Mouse (Mus musculus): ENCODE data around the gene Rac2.
A peak's percentile ranks its signal among the peaks of the same experiment; 100 is the strongest.

Rac2 gene

DNA sequence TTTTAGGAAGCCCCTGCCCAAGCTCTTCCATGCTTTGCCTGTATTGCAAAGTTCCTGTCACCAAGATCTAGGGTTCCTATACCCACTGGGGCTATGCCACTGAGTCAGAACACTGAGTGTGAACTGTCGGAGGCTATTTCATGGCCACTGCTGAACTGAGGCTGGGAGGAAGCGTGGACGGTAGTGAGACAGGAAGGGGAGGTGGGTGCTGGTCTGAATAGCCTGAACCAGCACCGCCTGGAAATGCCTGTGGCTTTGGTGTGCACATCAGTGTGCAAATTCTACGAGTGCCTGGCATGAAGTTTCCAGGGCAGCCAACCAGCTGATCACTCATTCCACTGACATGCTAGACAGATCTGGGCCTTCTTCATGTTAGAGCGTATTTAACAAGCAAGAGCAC, 50.7 kb downstream of the Rac2 start:
- DNase-seq (ENCODE audit: low spot score) = no peak

GRCm38 (mm10) chr15:78521331-78521730, 51.3 kb downstream of the Rac2 start:
- no peak for DNase-seq (ENCODE audit: low spot score)

GRCm38 (mm10) chr15:78520112-78520715, 52.4 kb downstream of the Rac2 start:
- no peak for DNase-seq (ENCODE audit: low spot score)

DNA sequence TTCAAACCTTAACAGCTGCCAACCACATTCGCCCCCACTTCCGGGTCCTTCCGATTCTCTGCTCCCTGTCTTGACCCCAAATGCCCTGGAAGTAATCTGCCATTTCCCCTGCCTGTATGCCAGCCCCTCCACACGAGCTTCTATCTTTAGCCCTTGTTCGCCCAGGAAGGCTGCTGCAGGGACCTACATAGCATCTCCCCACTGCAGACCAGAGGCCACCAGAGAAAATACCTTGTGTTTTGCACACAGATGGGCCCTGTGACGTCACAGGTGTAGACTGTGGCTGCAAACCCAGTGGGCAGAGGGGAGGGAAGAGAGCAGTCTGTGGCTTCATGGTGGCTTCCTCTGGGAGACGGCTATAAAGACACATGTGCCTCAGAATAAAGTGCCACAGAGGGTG, 54.4 kb downstream of the Rac2 start:
- DNase-seq (ENCODE audit: low spot score) = no peak

DNA sequence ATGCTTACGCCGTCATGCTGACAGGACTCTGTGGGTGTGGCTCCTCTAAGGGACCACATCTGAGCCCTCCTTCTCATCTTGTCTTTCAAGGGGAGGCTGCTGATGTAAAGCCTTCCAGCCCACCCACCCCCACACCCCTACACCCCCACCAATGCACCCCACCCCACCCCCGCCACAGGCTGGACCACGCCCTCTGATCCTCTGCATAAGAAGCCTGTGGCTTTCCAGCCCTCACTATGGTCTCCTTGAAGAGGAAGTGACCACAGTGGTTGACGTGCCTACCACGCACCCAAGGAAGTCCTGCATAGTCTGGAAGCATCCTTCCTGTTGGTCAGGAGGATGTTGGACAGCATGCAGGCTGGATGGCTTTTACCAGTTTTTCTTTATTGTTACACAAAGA, 56.8 kb downstream of the Rac2 start:
- no peak for DNase-seq (ENCODE audit: low spot score)

GRCm38 (mm10) chr15:78514393-78515146, 58.0 kb downstream of the Rac2 start:
- peak; percentile 70 for DNase-seq (ENCODE audit: low spot score)

GRCm38 (mm10) chr15:78513019-78513418, 59.6 kb downstream of the Rac2 start:
- peak; percentile 25 for DNase-seq (ENCODE audit: low spot score)

- DNase-seq (ENCODE audit: low spot score) = no peak
Observed at GRCm38 (mm10) chr15:78511951-78512350, 60.6 kb downstream of the Rac2 start.

- no peak for DNase-seq (ENCODE audit: low spot score)
Observed at GRCm38 (mm10) chr15:78510736-78511135, 61.8 kb downstream of the Rac2 start.

- no peak for DNase-seq (ENCODE audit: low spot score)
Observed at GRCm38 (mm10) chr15:78510121-78510576, 62.4 kb downstream of the Rac2 start.

GRCm38 (mm10) chr15:78509297-78509899, 63.2 kb downstream of the Rac2 start:
- peak; percentile 20 for DNase-seq (ENCODE audit: low spot score)

Data from yolk sac, embryonic 10.5 days (tissue).